Mouse (Mus musculus): Measurements from ENCODE around the gene Tnfrsf25.

Tnfrsf25 gene

DNA sequence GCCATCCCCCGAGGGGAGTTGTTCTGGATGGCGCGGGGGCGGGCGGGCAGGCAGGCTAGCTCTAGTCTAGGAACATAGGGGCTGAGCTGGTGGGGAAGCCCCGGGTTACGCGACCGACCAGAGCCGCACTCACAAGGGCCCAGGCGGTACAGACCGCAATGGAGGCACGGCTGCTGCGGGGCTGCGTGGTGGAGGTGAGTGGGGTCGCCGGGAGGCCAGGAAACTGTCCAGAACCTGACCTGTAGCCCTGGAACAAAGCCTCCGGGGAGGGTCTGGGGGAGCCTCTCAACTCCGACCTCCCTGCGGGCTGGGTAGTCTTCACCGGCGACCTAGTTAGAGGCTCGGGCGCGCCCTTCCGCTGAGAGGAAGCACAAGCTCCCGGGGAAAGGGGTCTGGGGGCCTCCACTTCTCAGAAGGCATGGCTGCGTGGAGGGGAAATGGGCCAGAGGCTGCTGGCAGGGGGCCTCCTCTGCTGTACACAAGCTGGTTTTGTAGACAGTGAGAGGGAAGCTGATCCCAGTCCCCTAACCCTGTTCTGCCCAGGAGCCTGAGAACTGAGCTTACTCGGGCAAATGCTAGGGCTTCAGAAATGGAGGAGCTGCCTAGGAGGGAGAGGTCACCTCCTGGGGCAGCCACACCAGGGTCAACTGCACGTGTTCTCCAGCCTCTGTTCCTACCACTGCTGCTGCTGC lies at the start of gene Tnfrsf25:
TSS of gene Tnfrsf25 (plus strand) at position 14 of the 692 bp plus-strand sequence.
- DNase-seq (ENCODE audit: low spot score in 2 of 2): peak; percentile 71 to 81

DNA sequence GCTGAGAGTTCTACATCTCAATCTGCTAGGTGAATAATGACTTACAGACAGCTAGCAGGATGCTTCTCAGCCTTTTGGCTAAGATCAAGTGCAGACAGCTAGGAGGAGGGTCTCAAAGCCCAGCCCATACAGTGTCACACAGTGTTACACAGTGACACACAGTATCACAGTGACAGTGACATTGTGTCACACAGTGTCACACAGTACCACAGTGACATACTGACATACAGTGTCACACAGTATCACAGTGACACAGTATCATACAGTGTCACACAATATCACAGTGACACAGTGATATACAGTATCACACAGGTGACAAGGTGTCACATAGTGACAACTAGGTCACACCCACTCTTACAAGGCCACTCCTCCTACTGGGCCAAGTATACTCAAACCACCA lies 48.5 kb upstream of the Tnfrsf25 start:
- no peak for DNase-seq (ENCODE audit: low spot score in 2 of 2)

DNA sequence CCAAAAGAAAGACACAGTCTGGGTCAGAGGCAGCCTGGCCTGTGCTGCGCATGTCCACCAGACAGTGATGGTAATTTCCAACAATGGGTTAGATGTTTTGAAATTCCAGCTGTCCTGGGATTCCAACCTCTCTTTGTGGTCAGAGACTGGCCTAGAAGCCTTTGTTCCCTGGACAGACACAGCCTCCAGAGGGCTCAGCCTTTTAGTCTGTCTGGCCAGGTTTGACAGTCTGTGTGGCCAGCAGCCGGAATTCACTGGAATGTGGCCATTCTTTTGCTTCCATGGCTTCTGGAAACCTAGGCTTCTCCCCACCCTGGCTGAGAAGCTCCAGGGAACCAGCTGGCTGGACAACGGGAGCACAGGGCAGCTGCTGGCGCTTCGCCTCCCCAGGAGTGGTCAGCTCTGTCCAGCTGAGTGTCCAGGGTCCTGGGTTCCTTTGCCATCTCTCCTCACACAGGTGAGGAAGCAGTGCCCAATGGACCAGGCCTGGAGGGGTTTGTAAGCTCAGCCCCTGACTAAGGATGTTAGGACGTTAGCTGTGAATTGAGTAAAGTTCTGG lies 47.5 kb upstream of the Tnfrsf25 start:
- no peak for DNase-seq (ENCODE audit: low spot score in 2 of 2)

DNA sequence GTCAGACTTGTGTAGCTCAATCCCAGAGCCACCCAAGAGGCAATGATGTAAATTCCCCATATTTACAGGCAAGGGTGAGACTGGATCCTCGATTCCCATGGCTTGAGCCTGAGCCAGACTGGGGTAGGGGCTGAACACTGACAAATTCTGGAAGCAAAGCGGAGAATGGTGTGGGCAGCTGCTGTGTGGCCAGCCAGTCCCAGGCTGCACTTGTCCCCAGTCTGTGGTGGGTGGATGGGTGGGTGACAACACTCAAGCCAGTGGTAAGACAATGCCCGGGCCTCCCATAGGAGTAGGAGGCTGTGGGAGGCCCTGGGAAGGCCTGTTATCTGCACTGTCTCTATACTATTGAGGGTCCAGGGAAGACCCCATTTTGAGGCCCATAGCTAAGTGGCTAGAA lies 46.5 kb upstream of the Tnfrsf25 start:
- no peak for DNase-seq (ENCODE audit: low spot score in 2 of 2)

DNA sequence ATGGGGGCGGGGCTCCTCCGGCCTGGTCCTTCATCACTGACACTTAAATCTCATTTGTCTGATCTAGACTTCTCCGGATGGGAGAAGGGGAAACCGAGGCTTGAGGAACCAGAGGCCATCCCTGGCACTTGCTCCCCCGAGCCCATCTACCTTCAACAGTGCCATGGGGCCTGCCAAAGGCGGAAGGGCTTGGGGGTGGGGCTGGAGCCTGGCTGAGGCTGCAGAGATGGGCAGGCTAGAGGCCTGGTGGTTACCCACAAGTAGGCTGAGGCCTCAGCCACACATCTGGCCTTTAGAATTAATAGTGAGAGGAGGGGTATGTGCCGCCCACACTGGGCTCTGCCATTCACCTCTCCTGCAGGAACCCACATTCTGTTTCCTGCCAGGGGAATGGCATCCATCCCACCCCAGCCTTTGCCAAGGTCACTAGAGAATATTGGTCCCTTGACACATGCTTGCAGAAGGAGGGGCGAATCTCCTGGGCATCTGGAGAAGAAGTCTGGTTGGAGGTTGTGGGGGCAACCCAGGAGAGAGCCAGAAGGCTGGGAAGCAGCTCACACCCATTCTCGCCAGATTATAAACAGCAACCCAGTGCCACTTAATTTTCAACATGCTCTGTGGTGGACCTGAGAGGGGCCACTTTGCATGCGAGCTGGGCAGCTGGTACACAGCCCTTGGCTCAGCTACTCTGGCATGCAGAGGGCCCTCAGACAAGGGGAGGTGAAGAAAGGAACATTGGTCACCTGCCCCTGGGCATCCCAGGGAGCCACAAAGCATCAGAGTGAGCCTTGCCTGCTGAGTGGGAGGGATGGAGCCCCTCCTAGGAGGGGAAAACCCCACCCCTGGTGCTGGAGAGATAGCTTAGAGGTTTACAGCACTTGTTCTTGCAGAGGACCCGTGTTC lies 45.0 kb upstream of the Tnfrsf25 start:
- no peak for DNase-seq (ENCODE audit: low spot score in 2 of 2)

DNA sequence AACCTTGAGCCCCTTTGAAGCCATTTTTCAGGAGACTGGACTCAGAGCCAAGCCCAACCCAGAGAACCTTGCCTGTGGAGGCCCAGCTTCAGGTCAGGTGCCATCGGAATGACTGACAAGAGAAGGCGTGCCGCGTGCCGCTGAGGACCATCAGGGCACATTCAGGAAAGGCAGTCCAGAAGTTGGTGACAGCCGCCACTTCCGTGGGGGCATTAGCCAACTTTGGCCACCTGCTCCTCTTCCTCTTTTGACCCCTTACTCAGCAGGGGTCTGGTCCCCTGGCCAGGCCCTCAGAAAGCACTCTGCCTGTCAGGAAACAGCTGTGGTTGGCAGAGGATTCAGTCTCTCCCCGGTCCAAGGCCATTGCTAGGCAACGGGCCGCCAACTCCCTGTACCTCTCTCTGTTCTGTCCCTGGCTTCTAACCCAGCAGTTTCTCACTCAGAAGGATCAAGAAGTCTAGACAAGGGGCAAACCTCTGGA lies 43.6 kb upstream of the Tnfrsf25 start, which contains the start of gene Plekhg5:
TSS of gene Plekhg5 (plus strand) at position 378 of the 481 bp plus-strand sequence.
- DNase-seq (ENCODE audit: low spot score in 2 of 2): no peak

DNA sequence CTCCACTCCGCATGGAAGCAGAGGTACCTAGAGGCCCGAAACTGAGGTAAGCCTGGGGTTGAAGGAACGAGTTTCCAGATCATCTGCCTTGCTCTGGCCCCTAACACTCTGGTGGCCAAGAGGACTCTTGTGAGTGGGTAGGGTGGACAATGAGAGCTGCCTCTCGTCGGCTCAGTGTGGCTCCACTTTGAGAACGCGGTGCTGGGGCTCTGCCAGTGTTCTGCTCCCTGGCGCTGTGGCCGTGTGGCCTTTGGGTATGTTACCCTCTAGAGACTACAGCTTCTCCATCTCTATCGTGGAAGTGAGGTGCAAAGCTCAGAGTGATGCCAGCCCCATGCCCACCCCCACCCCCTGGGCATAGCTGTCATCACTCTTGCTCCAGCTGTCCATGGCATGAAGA lies 43.1 kb upstream of the Tnfrsf25 start:
- no peak for DNase-seq (ENCODE audit: low spot score in 2 of 2)

DNA sequence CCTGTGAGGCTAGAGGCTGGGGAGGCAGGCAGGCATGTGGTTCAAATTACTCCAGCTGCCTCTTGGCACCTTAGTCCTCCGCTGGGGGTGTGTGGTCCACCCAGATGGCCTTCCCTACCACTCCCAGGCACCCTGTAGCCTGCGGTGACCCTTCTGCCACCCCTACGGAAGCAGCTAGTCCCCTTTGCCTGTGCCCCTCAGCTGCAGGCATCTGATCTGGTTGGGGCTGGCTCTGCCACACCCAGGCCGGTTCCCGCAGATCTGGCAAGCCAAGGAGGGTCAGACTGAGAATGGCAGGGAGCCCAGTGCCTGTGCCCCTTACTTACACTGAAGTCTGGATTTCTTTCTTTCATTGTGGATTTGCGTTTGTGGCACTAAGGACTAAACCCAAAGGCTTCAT lies 42.0 kb upstream of the Tnfrsf25 start:
- DNase-seq (ENCODE audit: low spot score in 2 of 2): no peak

DNA sequence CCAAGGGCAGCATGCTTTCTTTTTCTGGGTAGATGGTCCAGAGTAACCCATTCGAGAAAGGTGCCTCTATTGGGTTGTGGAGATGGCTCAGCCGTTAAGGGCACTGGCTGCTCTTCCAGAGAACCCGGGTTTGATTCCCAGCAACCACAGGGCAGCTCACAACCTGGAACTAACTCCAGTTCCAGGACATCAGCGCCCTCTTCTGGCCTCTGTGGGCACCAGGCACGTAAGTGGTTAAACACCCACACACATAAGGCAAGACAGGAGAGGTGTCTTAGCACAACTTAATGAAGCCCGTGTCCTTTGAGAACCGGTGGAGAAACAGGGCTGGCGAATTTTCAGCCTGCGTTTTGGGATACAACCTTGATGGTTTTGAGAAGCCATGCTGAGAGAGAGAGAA lies 41.2 kb upstream of the Tnfrsf25 start:
- no peak for DNase-seq (ENCODE audit: low spot score in 2 of 2)

DNA sequence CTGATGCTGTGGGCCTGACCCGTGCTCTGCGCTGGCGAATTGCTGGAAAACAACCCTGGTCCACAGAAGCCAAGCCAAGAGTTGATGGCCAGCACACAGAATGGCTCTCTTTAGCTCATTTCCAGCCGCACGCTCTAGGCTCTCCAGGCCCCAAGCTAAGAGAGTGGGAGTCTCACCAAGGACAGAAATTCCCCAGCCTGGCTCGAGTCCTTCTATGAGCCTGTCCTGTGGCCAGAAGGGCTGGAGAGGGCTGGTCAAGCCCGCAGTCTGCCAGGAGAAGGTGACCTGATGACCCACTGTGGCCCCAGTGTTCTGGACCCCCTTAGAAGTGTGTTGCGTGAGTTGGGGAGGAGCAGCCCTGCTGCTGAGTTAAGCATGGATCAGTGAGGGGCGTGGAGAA lies 38.5 kb upstream of the Tnfrsf25 start:
- no peak for DNase-seq (ENCODE audit: low spot score in 2 of 2)

DNA sequence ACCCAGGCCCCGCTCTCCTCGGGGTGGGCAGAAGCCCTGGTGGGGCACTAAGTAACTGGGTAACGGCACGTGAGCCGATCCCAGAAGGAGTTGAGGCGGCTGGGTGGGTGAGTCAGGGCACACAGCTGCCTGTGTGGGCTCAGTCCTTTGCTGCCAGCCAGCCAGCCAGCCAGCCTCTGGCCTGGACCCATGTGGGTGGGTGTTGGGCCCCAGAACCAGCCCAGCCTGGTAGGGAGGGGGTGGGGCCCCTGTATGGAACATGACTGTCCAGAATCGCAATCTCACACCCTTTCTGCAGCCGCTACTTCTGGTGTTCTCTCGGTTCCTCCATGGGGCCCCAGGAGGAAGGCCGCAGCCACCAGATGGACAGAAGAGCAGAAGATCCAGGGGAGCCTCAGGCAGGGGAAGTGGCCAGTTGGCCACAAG lies 37.6 kb upstream of the Tnfrsf25 start:
- DNase-seq (ENCODE audit: low spot score in 2 of 2): no peak

DNA sequence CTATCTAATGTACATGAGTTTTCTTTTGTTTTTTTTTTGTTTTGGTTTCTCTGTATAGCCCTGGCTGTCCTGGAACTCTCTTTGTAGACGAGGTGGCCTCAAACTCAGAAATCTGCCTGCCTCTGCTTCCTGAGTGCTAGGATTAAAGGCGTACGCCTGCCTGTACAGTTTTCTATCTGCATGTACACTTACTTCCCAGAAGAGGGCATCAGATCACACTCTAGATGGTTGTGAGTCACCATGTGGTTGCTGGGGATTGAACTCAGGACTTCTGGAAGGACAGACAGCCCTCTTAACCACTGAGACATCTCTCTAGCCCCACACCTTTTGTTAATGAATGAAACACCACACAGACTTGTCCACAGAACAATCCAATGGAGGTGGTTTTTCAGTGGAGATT lies 36.5 kb upstream of the Tnfrsf25 start:
- DNase-seq (ENCODE audit: low spot score in 2 of 2): no peak

DNA sequence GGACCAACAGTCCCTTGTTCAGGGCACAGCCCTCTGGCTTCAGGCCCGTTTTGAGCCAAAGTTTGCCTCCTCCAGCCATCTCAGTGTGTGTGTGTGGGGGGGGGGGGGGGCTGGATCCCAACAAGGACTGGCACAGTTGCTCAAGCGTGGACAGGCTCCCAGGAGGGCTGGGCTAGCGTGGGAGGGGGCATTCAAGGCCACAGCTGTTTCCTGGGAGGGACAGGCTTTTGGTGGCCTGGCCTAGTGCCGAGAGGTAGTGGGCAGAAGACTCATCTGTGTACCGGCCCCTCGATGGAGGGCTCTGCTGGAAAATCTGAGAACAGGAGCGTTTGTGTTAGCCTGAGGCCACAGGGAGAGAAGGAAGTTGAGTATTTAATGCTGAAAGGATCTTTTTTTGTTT lies 35.8 kb upstream of the Tnfrsf25 start:
- DNase-seq (ENCODE audit: low spot score in 2 of 2): no peak

DNA sequence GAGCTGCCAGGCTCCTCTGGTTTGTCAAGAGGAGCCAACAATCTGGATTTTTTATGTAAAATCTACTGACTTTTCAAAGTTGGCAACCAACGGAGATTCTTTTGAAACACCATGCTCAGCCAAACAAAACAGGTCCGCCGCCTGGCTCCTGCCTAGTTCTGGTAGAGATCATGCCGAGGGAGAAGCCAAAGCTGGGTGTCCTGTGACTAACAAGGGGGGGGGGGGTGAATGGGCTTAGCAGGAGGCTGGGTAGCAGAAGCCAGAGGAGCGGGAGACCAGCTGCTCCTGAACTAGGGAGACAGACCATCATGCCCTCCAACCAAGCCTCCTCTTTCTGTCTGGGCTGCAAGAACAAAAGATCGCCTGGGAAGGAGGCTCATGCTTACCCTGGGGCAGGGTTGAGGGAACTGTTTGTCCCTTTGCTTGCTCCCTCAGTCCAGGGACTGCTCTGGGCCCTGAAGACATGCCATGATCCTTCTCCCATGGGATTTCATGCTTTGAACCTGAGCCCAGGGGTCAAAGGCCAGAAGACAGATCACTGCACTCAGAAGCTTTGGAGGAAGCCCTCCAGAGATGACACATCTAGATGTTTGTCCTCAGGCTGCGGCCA lies 32.0 kb upstream of the Tnfrsf25 start:
- no peak for DNase-seq (ENCODE audit: low spot score in 2 of 2)

DNA sequence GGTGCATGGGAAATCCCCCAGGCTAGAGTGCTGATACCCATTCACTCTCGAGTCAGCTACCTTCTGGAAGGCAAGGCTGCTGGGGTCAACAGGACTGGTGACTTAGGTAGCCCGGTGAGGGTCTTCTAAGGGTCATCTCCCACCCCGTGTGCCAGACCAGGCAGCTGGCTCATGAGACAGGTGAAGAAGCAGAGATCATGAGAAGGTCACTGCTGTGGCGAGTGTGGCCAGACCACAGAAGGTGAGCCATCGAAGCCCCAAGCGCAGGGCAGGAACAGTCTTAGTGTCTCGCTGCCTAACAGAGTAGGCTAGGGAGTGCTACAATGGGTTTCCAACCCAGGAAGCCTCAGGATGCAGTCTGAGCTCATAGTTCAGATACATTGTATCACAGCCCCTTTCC lies 31.1 kb upstream of the Tnfrsf25 start:
- no peak for DNase-seq (ENCODE audit: low spot score in 2 of 2)

DNA sequence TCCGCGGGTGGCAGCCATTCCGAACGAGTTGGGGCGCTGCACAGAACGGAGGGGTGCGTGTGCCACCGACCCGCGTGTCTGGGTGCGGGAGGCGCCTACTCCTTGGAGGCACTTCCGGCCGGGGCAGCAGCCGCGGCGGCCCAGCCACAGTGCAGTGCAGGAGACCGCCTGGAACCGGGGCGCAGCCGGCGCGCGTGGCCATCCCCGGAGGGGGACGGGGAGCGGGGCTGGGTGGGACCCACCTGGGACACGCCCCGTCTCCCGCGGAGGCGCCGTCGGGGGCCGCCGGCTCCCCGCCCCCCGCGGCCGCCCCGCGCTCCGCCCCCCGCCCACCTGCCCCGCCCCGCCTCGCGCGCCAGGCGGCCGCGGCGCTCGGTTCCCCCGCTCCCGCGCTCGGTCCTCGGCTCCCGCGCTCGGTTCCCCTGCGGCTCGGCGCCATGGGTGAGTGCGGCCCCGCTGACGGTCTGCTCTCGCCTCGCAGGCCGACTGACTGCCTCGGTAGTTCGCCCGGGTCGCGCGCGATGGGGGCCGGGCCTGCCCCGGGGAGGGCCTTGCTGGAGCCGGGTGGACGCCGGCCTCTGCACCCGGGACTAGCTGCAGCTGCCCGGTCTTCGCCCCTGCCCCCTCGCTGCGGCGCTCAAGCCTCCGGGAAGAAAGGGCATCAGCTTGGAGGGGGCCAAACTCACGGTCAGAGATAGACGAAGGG lies 29.1 kb upstream of the Tnfrsf25 start:
- peak; percentile 54 to 65 for DNase-seq (ENCODE audit: low spot score in 2 of 2)

DNA sequence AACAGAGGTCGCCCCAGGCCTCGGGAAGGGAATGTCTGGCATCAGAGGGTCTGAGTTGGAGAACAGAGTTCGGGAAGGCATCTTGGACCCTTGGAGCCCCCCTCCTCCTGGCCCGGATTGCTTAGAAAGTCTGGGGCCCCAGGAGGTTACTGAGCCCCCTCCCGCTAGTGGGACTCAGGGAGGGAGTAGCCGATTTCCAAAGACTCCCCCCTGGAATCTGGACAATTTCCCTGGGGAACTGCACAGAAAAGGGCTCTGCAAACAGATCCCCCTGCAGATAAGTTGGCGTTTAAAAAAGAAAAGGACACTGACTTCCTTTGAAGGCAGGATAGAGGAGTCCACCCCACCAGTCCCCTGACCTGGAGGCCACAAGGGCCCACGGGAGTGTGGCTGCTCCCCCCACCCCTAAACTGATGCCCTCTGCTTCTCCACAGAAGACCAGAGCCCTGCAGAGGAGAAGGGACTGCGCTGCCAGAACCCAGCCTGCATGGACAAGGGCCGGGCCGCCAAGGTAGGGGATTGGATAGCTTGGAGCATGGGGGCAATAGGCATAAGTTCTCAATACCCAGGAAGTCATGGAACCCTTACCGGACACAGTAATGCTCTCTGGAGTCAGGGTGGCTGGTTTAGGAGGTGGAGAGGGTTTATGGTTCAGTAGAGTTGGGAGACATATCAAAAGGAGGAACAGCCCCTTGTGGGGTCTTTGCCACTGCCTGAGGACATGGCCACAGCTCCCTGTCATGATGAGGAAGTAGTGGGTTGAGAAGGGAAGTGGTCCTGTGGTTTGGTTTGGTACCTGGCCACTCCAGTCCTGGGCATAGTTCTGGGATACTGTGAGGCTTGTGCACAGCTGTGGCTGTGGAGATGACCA lies 28.3 kb upstream of the Tnfrsf25 start:
- no peak for DNase-seq (ENCODE audit: low spot score in 2 of 2)

DNA sequence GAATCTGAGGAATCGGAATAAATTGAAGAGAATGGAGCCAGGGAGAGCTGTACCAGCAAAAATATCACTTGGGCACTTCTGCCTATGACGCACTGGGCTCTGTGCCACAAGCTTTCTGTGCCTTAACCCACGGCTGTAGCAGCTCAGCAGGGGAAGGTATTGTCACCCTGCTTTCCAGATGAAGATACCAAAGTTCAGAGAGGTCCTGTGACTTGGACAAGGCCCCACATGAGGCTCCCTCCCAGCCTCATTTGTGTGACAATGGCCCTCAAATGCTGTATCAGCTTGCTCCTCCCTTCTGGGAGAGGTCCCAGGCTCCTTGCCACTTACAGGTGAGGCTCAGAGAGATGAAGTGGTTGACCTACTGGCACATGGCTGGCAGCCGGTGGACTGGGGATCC lies 27.6 kb upstream of the Tnfrsf25 start:
- no peak for DNase-seq (ENCODE audit: low spot score in 2 of 2)

DNA sequence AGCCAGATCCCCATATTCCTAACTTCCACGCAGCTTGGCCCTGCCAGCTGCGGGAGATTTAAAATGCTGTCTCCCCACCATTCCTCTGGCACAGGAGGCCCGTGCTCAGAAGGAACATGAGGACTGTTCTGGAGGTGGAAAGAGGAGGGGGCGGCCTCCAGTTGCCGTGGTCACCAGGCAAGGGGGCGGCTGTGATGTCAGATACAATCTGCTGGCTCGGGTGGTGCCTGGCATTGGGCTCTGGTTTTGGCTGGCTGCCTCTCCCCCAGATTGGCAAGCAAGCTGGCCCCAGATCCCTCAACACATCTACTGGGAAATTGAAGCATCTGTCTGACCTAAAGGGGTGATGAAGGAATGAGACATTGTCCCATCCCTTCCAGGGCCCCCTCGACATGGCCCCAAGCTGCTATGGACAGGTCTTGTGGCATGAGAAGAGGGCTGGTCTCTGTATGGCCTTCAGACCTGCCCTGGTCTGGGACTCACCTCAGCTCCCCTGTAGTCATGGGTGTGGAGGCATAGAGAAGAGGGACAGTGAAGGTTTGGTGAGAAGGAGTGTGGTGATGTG lies 27.1 kb upstream of the Tnfrsf25 start:
- no peak for DNase-seq (ENCODE audit: low spot score in 2 of 2)

DNA sequence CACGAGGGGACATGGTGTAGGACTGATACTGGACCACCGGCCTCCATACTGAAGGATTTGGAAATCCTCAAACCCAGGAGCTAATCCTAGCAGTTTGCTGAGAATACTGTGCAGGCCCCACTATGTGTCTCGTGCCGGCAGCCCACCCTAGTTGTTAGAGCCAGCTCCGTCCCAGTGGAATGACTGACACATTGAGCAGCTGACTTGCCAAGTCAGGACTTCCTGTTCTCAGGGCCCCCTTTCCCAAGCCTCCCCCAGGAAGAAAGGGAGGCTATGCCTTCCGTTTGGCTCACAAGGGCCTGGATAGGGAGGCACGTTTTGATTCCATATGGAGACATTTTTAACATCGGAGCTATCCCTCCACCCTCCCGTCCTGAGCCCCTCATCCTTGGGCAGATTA lies 25.5 kb upstream of the Tnfrsf25 start:
- DNase-seq (ENCODE audit: low spot score in 2 of 2): no peak

All from thymus, postnatal 10 days (tissue).